7 mouse cellular contexts compared by ENCODE assay signal in genomic region chr4:123082283-123083163, GRCm38 (mm10). TPM values are rescaled to one million over a fixed set of nuclear protein-coding genes. Genes with fewer than 3 reads are reported as not detected.
A peak's percentile ranks its signal among the peaks of the same experiment; 100 is the strongest.
DNase-seq lines count a peak whose midpoint lies in the region; ATAC-seq lines count a peak whose summit lies in the region.

No protein-coding gene starts in this region.

- H3K27ac ChIP-seq in forebrain, embryonic 12.5 days: no peak overlapping the region
- H3K27ac ChIP-seq in hindbrain, embryonic 11.5 days (ENCODE audit: low read depth, low read length): no peak overlapping the region

- DNase-seq in Muller cell, postnatal 12 days (ENCODE audit: inconsistent ontology term): peak; percentile 56
- peak; percentile 56 for DNase-seq in c-Kit-positive CD71-positive TER-119-positive erythroid progenitor cells, embryonic 14.5 days (ENCODE audit: low spot score)
- DNase-seq in hindbrain, embryonic 11.5 days (ENCODE audit: low spot score): peak; percentile 80
- DNase-seq in layer of hippocampus, postnatal 36 days: peak; percentile 40 to 65
- DNase-seq in right cerebral cortex, postnatal 4 days: peak; percentile 65

- no peak overlapping the region for H3K4me2 ChIP-seq in forebrain, embryonic 12.5 days
- no peak overlapping the region for H3K4me2 ChIP-seq in hindbrain, embryonic 11.5 days (replicated peaks; ENCODE audit: low read depth, low read length)

- H3K27me3 ChIP-seq in forebrain, embryonic 12.5 days: no peaks in the 10 kb centered on the region; the same call in 1 of the 2 replicates
- H3K27me3 ChIP-seq in hindbrain, embryonic 11.5 days (ENCODE audit: control insufficient read depth, insufficient read depth, low read length): no peaks in the 10 kb centered on the region; the same call in 1 of the 2 replicates

- 67% methylated on average over 20 of the region's 20 CpGs for WGBS in forebrain, embryonic 12.5 days
- WGBS in hindbrain, embryonic 11.5 days: 74% methylated on average over 20 of the region's 20 CpGs

- H3K4me1 ChIP-seq in forebrain, embryonic 12.5 days: peaks cover 5% of the 10 kb centered on the region; the same call in 1 of the 2 replicates
- H3K4me1 ChIP-seq in hindbrain, embryonic 11.5 days (replicated peaks; ENCODE audit: control insufficient read depth, insufficient read depth, low read length): no peaks in the 10 kb centered on the region

- ATAC-seq in forebrain, embryonic 12.5 days (ENCODE audit: low FRiP score): peak; percentile 62
- peak; percentile 71 for ATAC-seq in hindbrain, embryonic 11.5 days (ENCODE audit: low FRiP score)
- peak; percentile 86 for ATAC-seq in megakaryocyte progenitor cell, adult 5-6 weeks (replicated peaks; ENCODE audit: poor library complexity)

- no peaks in the 10 kb centered on the region for H3K9me3 ChIP-seq in forebrain, embryonic 12.5 days
- H3K9me3 ChIP-seq in hindbrain, embryonic 11.5 days (ENCODE audit: control insufficient read depth, low read length): no peaks in the 10 kb centered on the region

- no peak overlapping the region for H3K9ac ChIP-seq in forebrain, embryonic 12.5 days
- H3K9ac ChIP-seq in hindbrain, embryonic 11.5 days (ENCODE audit: low read depth, low read length): no peak overlapping the region

- H3K36me3 ChIP-seq in forebrain, embryonic 12.5 days (replicated peaks): no peaks in the 10 kb centered on the region
- H3K36me3 ChIP-seq in hindbrain, embryonic 11.5 days (ENCODE audit: control insufficient read depth, insufficient read depth, low read length): no peaks in the 10 kb centered on the region

- H3K4me3 ChIP-seq in forebrain, embryonic 12.5 days (replicated peaks): no peak overlapping the region
- no peak overlapping the region for H3K4me3 ChIP-seq in hindbrain, embryonic 11.5 days (ENCODE audit: low read depth, low read length)

RNA-seq across cellular contexts. Expression of gene Bmp8b, which starts 22.4 kb away (rescaled TPM):
- polyA plus RNA-seq in forebrain, embryonic 12.5 days (2016; fragmentation: Nextera tagmentation; extraction: Ambion mirVana): 0.17 and 0.24 TPM in 2 replicates
- polyA plus RNA-seq in hindbrain, embryonic 11.5 days (2014; fragmentation: Nextera tagmentation; extraction: Ambion mirVana): 0.20 TPM in 1 of 2 replicates, not detected in the other
- total RNA-seq in layer of hippocampus, postnatal 36 days (2021): under 1 TPM in 1 of 2 experiments, not detected in 1; 0.42 TPM
- not detected in 2 replicates for total RNA-seq in megakaryocyte progenitor cell, adult 5-6 weeks (2015)
- not detected in 2 replicates for total RNA-seq in megakaryocyte progenitor cell, adult 5-6 weeks (2017)

RNA-seq across cellular contexts. Expression of gene Oxct2b, which starts 33.5 kb away (rescaled TPM):
- polyA plus RNA-seq in forebrain, embryonic 12.5 days (2016; fragmentation: Nextera tagmentation; extraction: Ambion mirVana): 0.15 and 0.17 TPM in 2 replicates
- polyA plus RNA-seq in hindbrain, embryonic 11.5 days (2014; fragmentation: Nextera tagmentation; extraction: Ambion mirVana): 0.13 and 0.28 TPM in 2 replicates
- not detected for total RNA-seq in layer of hippocampus, postnatal 36 days (2021)
- not detected in 2 replicates for total RNA-seq in megakaryocyte progenitor cell, adult 5-6 weeks (2015)
- total RNA-seq in megakaryocyte progenitor cell, adult 5-6 weeks (2017): not detected in 2 replicates

RNA-seq across cellular contexts. Expression of gene Ppie, which starts 57.2 kb away (rescaled TPM):
- polyA plus RNA-seq in forebrain, embryonic 12.5 days (2016; fragmentation: Nextera tagmentation; extraction: Ambion mirVana): 103 and 109 TPM in 2 replicates
- polyA plus RNA-seq in hindbrain, embryonic 11.5 days (2014; fragmentation: Nextera tagmentation; extraction: Ambion mirVana): 106 and 112 TPM in 2 replicates
- 10 to 100 TPM; 19.6 to 21.4 TPM for total RNA-seq in layer of hippocampus, postnatal 36 days (2021)
- 38.5 and 52.5 TPM in 2 replicates for total RNA-seq in megakaryocyte progenitor cell, adult 5-6 weeks (2015)
- total RNA-seq in megakaryocyte progenitor cell, adult 5-6 weeks (2017): 64.9 and 74.0 TPM in 2 replicates
